Mouse (Mus musculus): ENCODE measurements at regions not wholly inside any gene's neighbourhood (a gene's known extent, or its start where the extent isn't known, plus 50 kb on each side); places are given as distances from the start of the nearest gene placed in this dataset.

DNA sequence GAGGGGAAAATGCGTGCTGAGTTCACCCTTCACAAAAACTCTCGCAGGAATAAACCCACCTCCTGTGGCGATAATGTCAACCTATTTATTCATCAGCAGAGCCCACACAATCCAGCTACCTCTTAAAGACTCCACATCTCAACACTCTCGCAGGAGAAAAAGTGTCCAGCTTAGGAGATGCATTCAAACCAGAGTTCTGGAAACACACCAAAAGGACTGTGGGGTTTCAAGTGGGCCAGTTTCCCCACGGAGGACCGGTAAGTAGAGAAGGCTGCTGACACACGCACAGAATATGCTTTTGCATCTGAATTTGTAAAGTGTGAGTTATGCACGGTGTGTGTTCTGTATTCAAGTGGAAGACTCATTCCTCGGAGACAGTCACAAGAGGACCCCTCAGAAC is 164.0 kb downstream of the Rpap3 start:
- no peak overlapping the region for H3K9ac ChIP-seq (ENCODE audit: low read depth, low read length)

DNA sequence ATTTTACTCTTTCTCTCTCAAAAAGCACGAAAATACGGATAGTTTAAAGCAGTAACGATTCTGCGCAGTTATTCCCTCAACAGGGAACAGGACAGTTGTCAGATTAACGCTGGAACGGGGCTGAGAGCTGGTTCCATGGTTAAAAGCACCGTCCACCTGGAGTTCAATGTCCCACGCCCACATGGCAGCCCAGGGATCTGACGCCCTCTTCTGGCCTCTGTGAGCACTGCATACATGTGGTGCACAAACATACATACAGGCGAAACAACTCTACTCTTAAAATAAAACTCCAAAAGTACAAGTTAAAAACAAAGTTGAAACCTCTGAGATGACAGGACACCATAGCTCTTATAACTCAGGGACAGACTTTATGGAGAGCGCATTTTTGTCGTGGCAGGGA is 169.5 kb downstream of the Rpap3 start:
- intact Hi-C loops (cut with DNase I) = no loop called here
- WGBS = 91% methylated on average over 12 of the region's 12 CpGs
- Histone ChIP-seq H3K4me3 (no peak overlapping the region), H3K79me2 (replicated peaks; ENCODE audit: control insufficient read depth, insufficient read depth, low read length) (no peaks in the 10 kb centered on the region), H3K27ac (no peak overlapping the region), H3K27me3 (ENCODE audit: control insufficient read depth, insufficient read depth, low read length) (no peaks in the 10 kb centered on the region), H3K36me3 (ENCODE audit: control insufficient read depth, insufficient read depth, low read length) (no peaks in the 10 kb centered on the region), H3K4me1 (ENCODE audit: control insufficient read depth, insufficient read depth, low read length) (peaks cover 1% of the 10 kb centered on the region; the same call in 1 of the 2 replicates), H3K9ac (ENCODE audit: low read depth, low read length) (no peak overlapping the region)
- TF ChIP-seq POLR2A (IDR thresholded peaks at IDR 0.05; ENCODE audit: insufficient read depth, low read depth, low read length) = no peak
- no peak for TF ChIP-seq EP300 (IDR thresholded peaks at IDR 0.05; ENCODE audit: insufficient read depth, low read depth, low read length)
- no peak for TF ChIP-seq CTCF (IDR thresholded peaks at IDR 0.05)
- no peak for DNase-seq

More for the DNA sequence above, 164.0 kb downstream of the Rpap3 start:
- Histone ChIP-seq H3K4me1 (ENCODE audit: control insufficient read depth, insufficient read depth, low read length) (no peaks in the 10 kb centered on the region), H3K79me2 (replicated peaks; ENCODE audit: control insufficient read depth, insufficient read depth, low read length) (no peaks in the 10 kb centered on the region), H3K36me3 (ENCODE audit: control insufficient read depth, insufficient read depth, low read length) (no peaks in the 10 kb centered on the region), H3K4me3 (no peak overlapping the region), H3K27me3 (ENCODE audit: control insufficient read depth, insufficient read depth, low read length) (no peaks in the 10 kb centered on the region), H3K27ac (no peak overlapping the region)
- DNase-seq = no peak
- intact Hi-C loops (cut with DNase I) = no loop called here
- WGBS = 84% methylated on average over 9 of the region's 9 CpGs
- TF ChIP-seq EP300 (IDR thresholded peaks at IDR 0.05; ENCODE audit: insufficient read depth, low read depth, low read length) = no peak
- TF ChIP-seq CTCF (IDR thresholded peaks at IDR 0.05) = no peak
- TF ChIP-seq POLR2A (IDR thresholded peaks at IDR 0.05; ENCODE audit: insufficient read depth, low read depth, low read length) = no peak

DNA sequence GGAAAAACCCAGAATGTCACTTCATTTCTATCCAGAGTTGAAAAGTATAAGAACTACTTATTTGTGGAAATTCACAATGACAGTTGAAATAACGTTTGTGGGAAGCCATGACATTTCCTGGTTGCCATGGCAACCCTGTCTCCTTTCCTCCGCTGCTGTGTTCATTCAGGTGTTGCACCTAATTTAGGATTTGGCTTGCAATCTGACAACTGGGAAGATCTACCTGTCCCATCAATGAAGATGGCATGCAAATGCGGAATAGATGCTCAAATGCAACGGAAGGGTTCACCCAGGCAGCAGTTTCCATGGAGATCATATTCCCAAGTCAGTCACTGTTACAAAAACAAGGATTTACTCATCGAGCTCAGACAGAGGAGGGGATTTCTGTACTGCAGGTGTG is 170.7 kb downstream of the Rpap3 start:
- H3K4me3 ChIP-seq = no peak overlapping the region
- no peaks in the 10 kb centered on the region for H3K79me2 ChIP-seq (replicated peaks; ENCODE audit: control insufficient read depth, insufficient read depth, low read length)
- TF ChIP-seq CTCF (IDR thresholded peaks at IDR 0.05) (no peak), POLR2A (IDR thresholded peaks at IDR 0.05; ENCODE audit: insufficient read depth, low read depth, low read length) (no peak)
- H3K27me3 ChIP-seq (ENCODE audit: control insufficient read depth, insufficient read depth, low read length) = no peaks in the 10 kb centered on the region
- no peak for DNase-seq
- H3K4me1 ChIP-seq (ENCODE audit: control insufficient read depth, insufficient read depth, low read length) = peaks cover 1% of the 10 kb centered on the region; the same call in 1 of the 2 replicates
- H3K9ac ChIP-seq (ENCODE audit: low read depth, low read length) = no peak overlapping the region
- no peaks in the 10 kb centered on the region for H3K36me3 ChIP-seq (ENCODE audit: control insufficient read depth, insufficient read depth, low read length)
- no peak overlapping the region for H3K27ac ChIP-seq
- intact Hi-C loops (cut with DNase I) = no loop called here
- WGBS = 79% methylated on average over 5 of the region's 5 CpGs

DNA sequence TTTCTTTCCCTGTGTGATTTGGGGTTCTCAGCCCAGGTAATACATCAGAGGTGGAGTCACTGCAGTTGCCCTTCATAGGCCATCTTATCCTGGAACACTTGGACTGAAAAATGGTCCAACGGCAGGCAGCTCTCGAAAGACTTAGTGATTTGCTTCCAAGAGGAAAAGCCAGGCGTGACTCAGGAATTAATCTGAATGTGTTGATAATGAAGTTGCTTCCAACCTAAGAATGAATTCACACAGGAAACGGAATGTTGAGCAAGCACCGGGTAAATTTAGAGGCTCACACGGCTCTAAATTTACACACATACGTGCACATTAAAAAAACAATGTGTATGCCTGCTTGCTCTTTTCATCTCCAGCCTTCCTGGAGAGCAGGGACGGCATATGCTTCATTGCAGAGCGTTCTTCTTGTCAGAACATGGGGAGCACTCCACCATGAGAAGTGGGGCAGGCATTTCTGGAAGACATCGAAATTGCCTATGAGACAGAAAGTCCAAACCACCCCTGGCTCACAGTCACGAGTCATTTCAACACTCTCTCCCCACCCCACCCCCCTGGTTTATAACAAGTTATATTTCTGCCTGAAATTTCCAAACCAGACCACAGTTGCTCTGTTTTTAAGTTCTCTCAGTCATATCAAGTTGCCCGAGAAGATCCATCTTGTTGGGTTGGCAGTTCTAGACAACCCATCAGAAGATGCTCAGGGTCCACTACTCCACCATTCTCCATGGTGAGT is 171.9 kb downstream of the Rpap3 start:
- no peak for TF ChIP-seq POLR2A (IDR thresholded peaks at IDR 0.05; ENCODE audit: insufficient read depth, low read depth, low read length)
- no peak for TF ChIP-seq EP300 (IDR thresholded peaks at IDR 0.05; ENCODE audit: insufficient read depth, low read depth, low read length)
- TF ChIP-seq CTCF (IDR thresholded peaks at IDR 0.05) = no peak
- DNase-seq = peak in 1 of 2 experiments; percentile 8
- intact Hi-C loops (cut with DNase I) = no loop called here
- H3K36me3 ChIP-seq (ENCODE audit: control insufficient read depth, insufficient read depth, low read length) = no peaks in the 10 kb centered on the region
- no peak overlapping the region for H3K9ac ChIP-seq (ENCODE audit: low read depth, low read length)
- peaks cover 1% of the 10 kb centered on the region; the same call in 1 of the 2 replicates for H3K4me1 ChIP-seq (ENCODE audit: control insufficient read depth, insufficient read depth, low read length)
- H3K79me2 ChIP-seq (replicated peaks; ENCODE audit: control insufficient read depth, insufficient read depth, low read length) = no peaks in the 10 kb centered on the region
- H3K27ac ChIP-seq = no peak overlapping the region
- WGBS = 26% methylated on average over 12 of the region's 12 CpGs
- H3K27me3 ChIP-seq (ENCODE audit: control insufficient read depth, insufficient read depth, low read length) = no peaks in the 10 kb centered on the region
- no peak overlapping the region for H3K4me3 ChIP-seq

DNA sequence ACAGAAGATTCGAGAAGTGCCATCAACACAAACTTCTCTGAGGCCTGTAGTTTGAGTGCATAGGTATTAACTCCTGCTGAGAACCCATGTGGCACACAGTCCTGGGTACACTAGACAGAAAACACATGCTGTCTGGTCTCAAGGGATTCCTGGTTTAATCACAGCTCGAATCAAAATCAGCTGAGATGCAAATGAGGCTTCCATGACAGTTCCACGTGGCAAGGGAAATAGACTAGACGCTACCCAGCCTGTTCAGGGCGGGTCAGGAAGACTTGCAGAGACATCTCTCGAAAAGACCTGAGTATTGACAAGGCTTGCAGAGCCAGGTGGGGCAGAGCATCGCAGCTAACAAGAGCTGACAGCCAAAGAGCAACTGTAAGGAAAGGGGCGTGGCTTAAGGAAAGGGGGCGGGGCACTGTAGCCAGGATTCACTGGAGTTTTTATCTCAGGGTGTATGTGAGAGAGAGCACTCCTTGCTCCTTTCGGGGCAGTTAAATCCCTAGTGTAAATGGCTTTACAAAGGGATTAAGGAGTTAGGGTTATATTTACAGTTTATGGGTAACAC is 173.2 kb downstream of the Rpap3 start:
- 59% methylated on average over 10 of the region's 10 CpGs for WGBS
- no peak for TF ChIP-seq CTCF (IDR thresholded peaks at IDR 0.05)
- Histone ChIP-seq H3K27me3 (ENCODE audit: control insufficient read depth, insufficient read depth, low read length) (no peaks in the 10 kb centered on the region), H3K4me1 (ENCODE audit: control insufficient read depth, insufficient read depth, low read length) (peaks cover 1% of the 10 kb centered on the region; the same call in 1 of the 2 replicates), H3K9ac (ENCODE audit: low read depth, low read length) (no peak overlapping the region), H3K36me3 (ENCODE audit: control insufficient read depth, insufficient read depth, low read length) (no peaks in the 10 kb centered on the region), H3K79me2 (replicated peaks; ENCODE audit: control insufficient read depth, insufficient read depth, low read length) (no peaks in the 10 kb centered on the region), H3K4me3 (no peak overlapping the region), H3K27ac (no peak overlapping the region)
- intact Hi-C loops (cut with DNase I) = no loop called here
- DNase-seq = no peak

DNA sequence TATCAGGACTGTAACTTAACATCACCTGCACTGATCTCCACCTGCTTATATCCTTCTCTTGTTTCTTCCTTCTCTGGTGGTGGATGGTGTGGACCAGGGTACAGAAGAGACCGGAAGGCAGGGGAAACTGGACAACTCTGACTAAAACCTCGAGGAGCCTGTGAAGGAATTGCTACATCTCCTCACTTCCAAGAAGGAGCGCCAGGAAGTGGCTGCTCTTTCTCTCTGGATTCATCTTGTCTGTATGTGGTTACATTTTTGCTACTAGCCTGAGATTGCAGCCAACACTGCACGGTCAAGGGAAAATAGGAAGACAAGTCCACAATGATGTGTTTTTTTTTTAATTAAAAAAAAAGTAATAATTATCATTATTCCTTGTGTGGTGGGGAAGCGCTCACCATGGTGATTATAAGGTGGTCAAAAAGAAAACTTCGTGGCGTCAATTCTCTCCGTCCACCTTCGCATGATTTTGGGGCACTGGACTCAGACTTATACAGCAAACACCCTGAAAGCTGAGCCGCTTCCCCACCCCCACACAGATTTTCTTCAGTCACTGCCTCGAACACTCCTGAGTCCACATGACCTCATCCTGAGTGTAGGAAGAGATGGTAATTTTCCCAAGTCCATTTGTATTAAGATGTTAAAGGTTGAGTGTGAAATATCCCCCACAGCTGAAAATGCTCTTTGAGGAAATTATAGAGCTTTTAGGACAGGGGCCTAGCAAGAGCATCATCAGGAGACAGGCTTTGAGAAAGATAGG is 177.2 kb downstream of the Rpap3 start:
- no peak overlapping the region for H3K4me3 ChIP-seq
- H3K4me1 ChIP-seq (ENCODE audit: control insufficient read depth, insufficient read depth, low read length) = no peaks in the 10 kb centered on the region; the same call in 1 of the 2 replicates
- no peak overlapping the region for H3K27ac ChIP-seq
- intact Hi-C loops (cut with DNase I) = no loop called here
- DNase-seq = no peak
- H3K79me2 ChIP-seq (replicated peaks; ENCODE audit: control insufficient read depth, insufficient read depth, low read length) = no peaks in the 10 kb centered on the region
- TF ChIP-seq EP300 (IDR thresholded peaks at IDR 0.05; ENCODE audit: insufficient read depth, low read depth, low read length) (no peak), POLR2A (IDR thresholded peaks at IDR 0.05; ENCODE audit: insufficient read depth, low read depth, low read length) (no peak), CTCF (IDR thresholded peaks at IDR 0.05) (no peak)
- H3K9ac ChIP-seq (ENCODE audit: low read depth, low read length) = no peak overlapping the region
- no peaks in the 10 kb centered on the region for H3K27me3 ChIP-seq (ENCODE audit: control insufficient read depth, insufficient read depth, low read length)
- WGBS = 76% methylated on average over 11 of the region's 11 CpGs
- no peaks in the 10 kb centered on the region for H3K36me3 ChIP-seq (ENCODE audit: control insufficient read depth, insufficient read depth, low read length)

Measured in heart, adult 2 months (tissue).